Mouse (Mus musculus) CD8-positive naive resting alpha-beta T cell, adult 2 months (primary cell): ENCODE measurements around the gene Ostm1.

ENCODE experiments used
- DNase-seq, 2 experiments: peaks; one replicate each; pipeline ENCODE4 v3.0.0; 2022; ENCODE audit warnings: low read depth in 2 of 2, low spot score in 2 of 2

The Ostm1 gene

DNA sequence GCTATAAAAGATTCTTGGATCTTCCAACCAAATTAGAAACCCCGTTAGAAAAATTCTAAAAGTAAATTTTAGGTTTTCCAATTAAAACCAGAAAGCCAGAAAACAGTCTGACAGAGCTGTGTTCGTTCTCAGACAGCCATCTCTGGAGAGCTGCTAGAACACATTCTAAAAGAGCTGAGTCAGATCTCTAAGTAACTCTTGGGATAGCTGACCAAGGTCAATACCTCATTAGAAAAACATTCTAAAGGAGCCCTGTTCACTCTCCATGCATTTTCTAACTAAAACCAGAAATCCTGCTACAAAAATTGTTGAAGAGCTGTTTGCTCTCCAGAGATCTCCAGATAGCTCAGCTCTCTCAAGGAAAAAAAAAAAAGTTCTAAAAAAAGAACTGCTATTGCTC, 146.0 kb downstream of the Ostm1 start:
- DNase-seq, result no peak

DNA sequence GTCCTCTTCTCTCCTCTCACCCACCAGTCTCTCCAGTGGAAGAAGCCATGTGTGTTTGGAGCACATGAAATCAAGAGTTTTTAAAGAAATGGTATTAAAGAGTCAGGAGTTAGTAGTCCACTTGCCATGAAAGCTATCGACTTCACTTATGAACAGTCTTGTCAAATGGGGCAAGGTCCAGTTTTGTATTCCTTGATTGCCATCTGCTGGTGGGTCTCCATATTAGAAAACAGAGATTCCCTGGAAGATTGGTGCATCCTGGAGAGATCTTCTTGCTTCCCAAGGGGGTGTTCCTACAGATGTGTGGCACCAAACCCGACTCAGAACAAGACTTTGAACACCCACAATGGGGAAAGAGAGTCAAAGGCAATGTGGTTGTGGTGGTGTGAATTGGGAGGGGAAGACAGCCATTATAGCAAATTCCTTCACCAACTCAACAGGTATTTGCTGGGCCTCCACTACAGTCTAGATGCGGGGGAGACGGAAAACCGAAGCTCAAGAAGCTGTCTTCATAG, 151.0 kb downstream of the Ostm1 start:
- peak in 1 of 2 experiments; percentile 6 for DNase-seq

DNA sequence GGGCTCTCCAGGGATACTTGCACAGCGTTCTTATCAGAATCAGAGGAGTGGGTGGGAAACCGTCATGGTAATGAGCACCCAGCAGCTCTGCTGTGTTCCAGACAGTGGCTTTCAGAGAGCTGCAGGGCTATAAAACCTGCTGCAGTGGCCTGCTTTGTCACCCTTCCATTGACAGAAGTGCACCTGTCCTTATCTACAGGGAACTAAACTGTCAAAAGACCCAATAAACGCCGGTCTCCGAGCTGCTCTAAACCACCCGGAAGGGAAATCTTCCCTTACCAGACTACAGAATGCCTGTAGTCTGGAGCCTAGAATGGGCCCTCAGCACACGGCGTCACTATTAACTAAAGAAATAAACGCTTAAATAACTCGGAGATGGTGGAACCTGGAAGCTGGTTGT, 168.2 kb downstream of the Ostm1 start:
- no peak for DNase-seq
